Mouse (Mus musculus) megakaryocyte, embryonic 14.5 days (primary cell): ENCODE results near the gene Pfkm.

Experiments used
- FLI1 ChIP-seq: IDR thresholded peaks from 2 replicates; pipeline ENCODE4 v1.6.1; 2012; ENCODE audit warnings: low read length, inconsistent platforms, mixed read lengths
- GATA1 ChIP-seq: IDR thresholded peaks from 3 replicates; pipeline ENCODE4 v1.6.1; 2012; ENCODE audit warnings: mixed read lengths, low read length, inconsistent platforms, borderline replicate concordance

GRCm38 (mm10) chr15:98107230-98107629 is 14.8 kb downstream of the Pfkm start:
- TF ChIP-seq GATA1 (no peak), FLI1 (no peak)
